Mouse (Mus musculus): ENCODE results near the gene Fem1a.

Gene Fem1a

GRCm38 (mm10) chr17:56256239-56256881, at the start of gene Fem1a:
Fem1a (plus strand) TSS chr17:56256810.
- peak; percentile 93 for DNase-seq

- no peak for DNase-seq
Measured at GRCm38 (mm10) chr17:56206986-56207674, 49.5 kb upstream of the Fem1a start.

GRCm38 (mm10) chr17:56207963-56208530, 48.6 kb upstream of the Fem1a start:
- no peak for DNase-seq

- no peak for DNase-seq
Measured at GRCm38 (mm10) chr17:56208821-56209220, 47.8 kb upstream of the Fem1a start.

GRCm38 (mm10) chr17:56211090-56211489, 45.5 kb upstream of the Fem1a start:
- no peak for DNase-seq

- no peak for DNase-seq
Measured at GRCm38 (mm10) chr17:56212676-56213075, 43.9 kb upstream of the Fem1a start.

GRCm38 (mm10) chr17:56214229-56214628, 42.4 kb upstream of the Fem1a start:
- no peak for DNase-seq

GRCm38 (mm10) chr17:56217670-56218069, 38.9 kb upstream of the Fem1a start:
- peak; percentile 34 for DNase-seq

- DNase-seq, result peak; percentile 90
Measured at GRCm38 (mm10) chr17:56218377-56219191, 38.0 kb upstream of the Fem1a start, which contains the start of gene Dpp9. Dpp9 (minus strand) TSS chr17:56218905.

GRCm38 (mm10) chr17:56219251-56219650, 37.4 kb upstream of the Fem1a start:
- DNase-seq, result no peak

GRCm38 (mm10) chr17:56219805-56220204, 36.8 kb upstream of the Fem1a start:
- no peak for DNase-seq

GRCm38 (mm10) chr17:56224916-56225315, 31.7 kb upstream of the Fem1a start:
- DNase-seq, result no peak

GRCm38 (mm10) chr17:56226566-56226965, 30.0 kb upstream of the Fem1a start:
- no peak for DNase-seq

GRCm38 (mm10) chr17:56229943-56230342, 26.7 kb upstream of the Fem1a start:
- DNase-seq, result no peak

GRCm38 (mm10) chr17:56233389-56233788, 23.2 kb upstream of the Fem1a start:
- DNase-seq, result no peak

- DNase-seq, result peak; percentile 84
Measured at GRCm38 (mm10) chr17:56233818-56234469, 22.7 kb upstream of the Fem1a start.

- DNase-seq, result peak; percentile 86
Measured at GRCm38 (mm10) chr17:56241541-56242401, 14.8 kb upstream of the Fem1a start.

GRCm38 (mm10) chr17:56245608-56246007, 11.0 kb upstream of the Fem1a start:
- no peak for DNase-seq

GRCm38 (mm10) chr17:56251136-56251829, 5.3 kb upstream of the Fem1a start:
- DNase-seq, result no peak

GRCm38 (mm10) chr17:56254695-56255094, 1.9 kb upstream of the Fem1a start:
- DNase-seq, result no peak

GRCm38 (mm10) chr17:56255429-56255828, 1.2 kb upstream of the Fem1a start:
- DNase-seq, result peak; percentile 68
